Mouse (Mus musculus): ENCODE data around the gene Tnip1.

DNA sequence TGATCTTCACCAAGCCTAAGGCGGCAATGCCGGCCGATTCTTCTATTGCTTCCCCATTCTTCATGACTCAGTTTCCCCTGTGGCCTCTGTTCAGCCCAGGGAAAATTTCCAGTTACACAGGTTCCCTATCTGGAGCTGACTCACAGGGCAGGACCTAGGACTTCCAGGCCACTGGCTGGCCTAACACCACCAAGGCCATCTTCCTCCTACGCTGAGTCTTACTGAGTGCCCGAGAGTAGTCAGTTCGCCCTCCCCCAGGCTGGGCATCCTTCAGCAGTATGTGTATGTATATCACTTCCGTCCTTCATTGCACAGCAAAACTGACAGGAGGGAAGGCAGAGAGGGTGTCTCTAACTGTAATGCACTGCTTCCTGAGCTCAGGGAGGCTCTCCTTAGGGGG is 28.5 kb downstream of the Tnip1 start:
- no peak for TF ChIP-seq CTCF (IDR thresholded peaks at IDR 0.05; ENCODE audit: borderline replicate concordance, extremely low read depth, insufficient read depth, insufficient read length)
- TF ChIP-seq POLR2A (IDR thresholded peaks at IDR 0.05; ENCODE audit: borderline replicate concordance, extremely low read depth, insufficient read depth, insufficient read length, poor library complexity, severe bottlenecking) = no peak

Measured in brain, embryonic 14.5 days (tissue).